Mouse (Mus musculus): ENCODE measurements at regions not wholly inside any gene's neighbourhood (a gene's known extent, or its start where the extent isn't known, plus 50 kb on each side); places are given as distances from the start of the nearest gene placed in this dataset.

DNA sequence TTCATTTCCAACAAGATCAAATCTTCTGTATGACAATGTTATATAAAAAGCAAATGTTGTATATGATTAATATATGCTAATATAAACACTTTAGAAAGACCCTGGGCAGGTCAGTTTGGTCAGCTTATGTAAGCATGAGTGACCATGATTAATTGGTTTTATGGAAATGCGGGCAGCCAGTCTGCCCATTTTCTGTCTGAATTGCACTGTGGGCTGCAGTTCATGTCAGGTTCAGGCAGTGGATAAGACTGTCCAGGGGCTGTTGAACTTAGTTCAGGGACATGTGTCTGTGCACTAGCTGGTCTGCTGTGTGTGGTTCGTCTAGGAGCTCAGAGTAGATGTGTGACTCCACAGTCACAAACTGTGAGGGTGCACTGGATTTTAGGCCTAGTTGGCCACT, 246.0 kb downstream of the Plekhb2 start:
- no peak overlapping the region for H3K4me3 ChIP-seq (ENCODE audit: insufficient read depth, poor library complexity, severe bottlenecking)
- TF ChIP-seq MYOD1 (IDR thresholded peaks at IDR 0.05; ENCODE audit: control insufficient read depth, insufficient read length, low read depth), result no peak
- no peak for TF ChIP-seq MAX (IDR thresholded peaks at IDR 0.05)
- TF ChIP-seq USF1 (IDR thresholded peaks at IDR 0.05; ENCODE audit: low read depth), result no peak
- no peak for TF ChIP-seq CTCF (IDR thresholded peaks at IDR 0.05; ENCODE audit: control insufficient read depth, insufficient read depth, insufficient read length)
- no peak for TF ChIP-seq FOSL1 (IDR thresholded peaks at IDR 0.05; ENCODE audit: insufficient read depth, low read length, poor library complexity, severe bottlenecking)
- TF ChIP-seq MYOG (IDR thresholded peaks at IDR 0.05; ENCODE audit: control insufficient read depth, extremely low read depth, insufficient read length), result no peak
- TF ChIP-seq CEBPB (IDR thresholded peaks at IDR 0.05; ENCODE audit: low read depth), result no peak

GRCm38 (mm10) chr1:35106665-35107064, 256.9 kb downstream of the Plekhb2 start:
- Histone ChIP-seq H3K79me3 (ENCODE audit: low read depth) (no peaks in the 10 kb centered on the region), H3K79me2 (ENCODE audit: control insufficient read depth, insufficient read depth) (no peaks in the 10 kb centered on the region), H3K27me3 (ENCODE audit: control insufficient read depth, insufficient read depth, insufficient read length) (no peaks in the 10 kb centered on the region), H3K36me3 (ENCODE audit: control insufficient read depth, insufficient read depth) (no peaks in the 10 kb centered on the region), H3K4me3 (ENCODE audit: insufficient read depth, poor library complexity, severe bottlenecking) (no peak overlapping the region), H3ac (ENCODE audit: control insufficient read depth, insufficient read length, low read depth) (no peak overlapping the region)
- no peak for TF ChIP-seq USF1 (IDR thresholded peaks at IDR 0.05; ENCODE audit: low read depth)
- no peak for TF ChIP-seq MAX (IDR thresholded peaks at IDR 0.05)
- TF ChIP-seq FOSL1 (IDR thresholded peaks at IDR 0.05; ENCODE audit: insufficient read depth, low read length, poor library complexity, severe bottlenecking), result no peak
- no peak for TF ChIP-seq MYOD1 (IDR thresholded peaks at IDR 0.05; ENCODE audit: control insufficient read depth, insufficient read length, low read depth)
- no peak for TF ChIP-seq CEBPB (IDR thresholded peaks at IDR 0.05; ENCODE audit: low read depth)
- TF ChIP-seq CTCF (IDR thresholded peaks at IDR 0.05; ENCODE audit: control insufficient read depth, insufficient read depth, insufficient read length), result no peak
- no peak for TF ChIP-seq MYOG (IDR thresholded peaks at IDR 0.05; ENCODE audit: control insufficient read depth, extremely low read depth, insufficient read length)

More for the DNA sequence above, 246.0 kb downstream of the Plekhb2 start:
- no peaks in the 10 kb centered on the region for H3K79me2 ChIP-seq (ENCODE audit: control insufficient read depth, insufficient read depth)
- no peaks in the 10 kb centered on the region for H3K27me3 ChIP-seq (ENCODE audit: control insufficient read depth, insufficient read depth, insufficient read length)
- H3K79me3 ChIP-seq (ENCODE audit: low read depth), result no peaks in the 10 kb centered on the region
- H3K36me3 ChIP-seq (ENCODE audit: control insufficient read depth, insufficient read depth), result no peaks in the 10 kb centered on the region
- H3ac ChIP-seq (ENCODE audit: control insufficient read depth, insufficient read length, low read depth), result no peak overlapping the region

DNA sequence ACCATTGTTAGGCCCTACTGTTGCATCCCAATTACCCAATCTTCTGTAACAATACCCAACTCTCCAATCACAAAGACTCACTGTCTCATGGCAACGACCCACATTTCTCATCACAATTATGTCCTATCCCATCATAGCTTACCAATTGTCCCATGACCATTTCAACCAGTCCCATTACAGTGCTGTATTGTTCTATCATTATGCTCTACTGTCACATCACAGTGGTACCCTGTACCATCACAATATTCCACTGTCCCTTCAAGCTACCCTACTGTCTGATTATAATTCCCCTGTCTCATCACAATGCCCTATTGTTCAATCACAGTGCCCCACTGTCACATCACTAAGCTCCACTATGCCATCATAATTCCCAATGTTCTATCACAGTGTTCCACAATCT, 260.0 kb downstream of the Plekhb2 start:
- Histone ChIP-seq H3ac (ENCODE audit: control insufficient read depth, insufficient read length, low read depth) (no peak overlapping the region), H3K79me3 (ENCODE audit: low read depth) (no peaks in the 10 kb centered on the region), H3K27me3 (ENCODE audit: control insufficient read depth, insufficient read depth, insufficient read length) (no peaks in the 10 kb centered on the region), H3K79me2 (ENCODE audit: control insufficient read depth, insufficient read depth) (no peaks in the 10 kb centered on the region), H3K36me3 (ENCODE audit: control insufficient read depth, insufficient read depth) (no peaks in the 10 kb centered on the region), H3K4me3 (ENCODE audit: insufficient read depth, poor library complexity, severe bottlenecking) (no peak overlapping the region)
- TF ChIP-seq FOSL1 (IDR thresholded peaks at IDR 0.05; ENCODE audit: insufficient read depth, low read length, poor library complexity, severe bottlenecking), result no peak

- no peak overlapping the region for H3K4me3 ChIP-seq (ENCODE audit: insufficient read depth, poor library complexity, severe bottlenecking)
- TF ChIP-seq MYOD1 (IDR thresholded peaks at IDR 0.05; ENCODE audit: control insufficient read depth, insufficient read length, low read depth) (no peak), MYOG (IDR thresholded peaks at IDR 0.05; ENCODE audit: control insufficient read depth, extremely low read depth, insufficient read length) (no peak)
- H3K36me3 ChIP-seq (ENCODE audit: control insufficient read depth, insufficient read depth), result no peaks in the 10 kb centered on the region
- H3K79me2 ChIP-seq (ENCODE audit: control insufficient read depth, insufficient read depth), result no peaks in the 10 kb centered on the region
- H3K27me3 ChIP-seq (ENCODE audit: control insufficient read depth, insufficient read depth, insufficient read length), result no peaks in the 10 kb centered on the region
- H3ac ChIP-seq (ENCODE audit: control insufficient read depth, insufficient read length, low read depth), result no peak overlapping the region
- H3K79me3 ChIP-seq (ENCODE audit: low read depth), result no peaks in the 10 kb centered on the region
Measured at GRCm38 (mm10) chr1:35115521-35115920, 265.7 kb downstream of the Plekhb2 start.

DNA sequence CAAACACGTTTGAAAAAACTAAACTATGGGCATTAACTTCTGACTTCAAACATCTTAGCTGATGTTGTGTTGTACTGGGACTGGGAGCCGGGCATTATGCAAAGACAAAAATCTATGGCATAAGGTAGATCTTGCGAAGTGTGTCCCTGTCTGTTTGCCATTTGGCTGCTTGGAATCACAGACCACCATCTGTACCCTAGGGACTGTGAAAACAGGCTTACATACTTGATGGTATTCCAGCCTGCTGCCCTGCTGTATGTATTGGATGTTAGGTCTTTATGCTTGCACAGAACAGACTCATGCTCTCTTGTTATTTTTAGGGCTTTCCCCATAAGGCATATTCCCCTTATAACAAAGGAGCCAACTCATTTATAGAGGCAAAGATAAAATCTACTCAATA, 288.1 kb downstream of the Plekhb2 start:
- Histone ChIP-seq H3K79me2 (ENCODE audit: control insufficient read depth, insufficient read depth) (no peaks in the 10 kb centered on the region), H3ac (ENCODE audit: control insufficient read depth, insufficient read length, low read depth) (no peak overlapping the region), H3K79me3 (ENCODE audit: low read depth) (no peaks in the 10 kb centered on the region), H3K4me3 (ENCODE audit: insufficient read depth, poor library complexity, severe bottlenecking) (no peak overlapping the region), H3K27me3 (ENCODE audit: control insufficient read depth, insufficient read depth, insufficient read length) (no peaks in the 10 kb centered on the region), H3K36me3 (ENCODE audit: control insufficient read depth, insufficient read depth) (no peaks in the 10 kb centered on the region)
- TF ChIP-seq MYOD1 (IDR thresholded peaks at IDR 0.05; ENCODE audit: control insufficient read depth, insufficient read length, low read depth), result no peak
- TF ChIP-seq CTCF (IDR thresholded peaks at IDR 0.05; ENCODE audit: control insufficient read depth, insufficient read depth, insufficient read length), result no peak
- no peak for TF ChIP-seq MYOG (IDR thresholded peaks at IDR 0.05; ENCODE audit: control insufficient read depth, extremely low read depth, insufficient read length)
- no peak for TF ChIP-seq CEBPB (IDR thresholded peaks at IDR 0.05; ENCODE audit: low read depth)
- TF ChIP-seq USF1 (IDR thresholded peaks at IDR 0.05; ENCODE audit: low read depth), result no peak
- no peak for TF ChIP-seq MAX (IDR thresholded peaks at IDR 0.05)

- no peaks in the 10 kb centered on the region for H3K27me3 ChIP-seq (ENCODE audit: control insufficient read depth, insufficient read depth, insufficient read length)
- no peaks in the 10 kb centered on the region for H3K79me3 ChIP-seq (ENCODE audit: low read depth)
- no peaks in the 10 kb centered on the region for H3K79me2 ChIP-seq (ENCODE audit: control insufficient read depth, insufficient read depth)
- no peak overlapping the region for H3K4me3 ChIP-seq (ENCODE audit: insufficient read depth, poor library complexity, severe bottlenecking)
- no peak for TF ChIP-seq MYOG (IDR thresholded peaks at IDR 0.05; ENCODE audit: control insufficient read depth, extremely low read depth, insufficient read length)
- TF ChIP-seq MYOD1 (IDR thresholded peaks at IDR 0.05; ENCODE audit: control insufficient read depth, insufficient read length, low read depth), result no peak
- TF ChIP-seq CEBPB (IDR thresholded peaks at IDR 0.05; ENCODE audit: low read depth), result no peak
- TF ChIP-seq FOSL1 (IDR thresholded peaks at IDR 0.05; ENCODE audit: insufficient read depth, low read length, poor library complexity, severe bottlenecking), result no peak
- no peak for TF ChIP-seq MAX (IDR thresholded peaks at IDR 0.05)
- TF ChIP-seq CTCF (IDR thresholded peaks at IDR 0.05; ENCODE audit: control insufficient read depth, insufficient read depth, insufficient read length), result no peak
- no peak for TF ChIP-seq USF1 (IDR thresholded peaks at IDR 0.05; ENCODE audit: low read depth)
- H3ac ChIP-seq (ENCODE audit: control insufficient read depth, insufficient read length, low read depth), result no peak overlapping the region
- no peaks in the 10 kb centered on the region for H3K36me3 ChIP-seq (ENCODE audit: control insufficient read depth, insufficient read depth)
Measured at GRCm38 (mm10) chr1:35149036-35149435, 299.3 kb downstream of the Plekhb2 start.

Measured in C2C12 (cell line).